Mouse (Mus musculus) monocyte, adult 5-6 weeks (primary cell): ENCODE data around the gene Tsnax. TPM values are rescaled to one million over a fixed set of nuclear protein-coding genes. Genes with fewer than 3 reads are reported as not detected.

ENCODE experiments used
- ATAC-seq: fragments of 153-309, 156-312 bp; replicated peaks from 2 replicates; pipeline ENCODE4 v1.8.0; 2017; ENCODE audit warnings: mild to moderate bottlenecking; ENCODE audit not compliant: low TSS enrichment, insufficient number of reproducible peaks, severe bottlenecking, poor library complexity, low FRiP score
- total RNA-seq: library from RNA; stranded (forward); fragments of 200-1000, 200-491, 200-594 nt; gene quantifications from 3 replicates; pipeline ENCODE4 v1.2.3, GENCODE M21; 2017

The Tsnax gene
- total RNA-seq, 1 experiment from 2014 or later, result 71.8 TPM

- ATAC-seq, result no peak
These were observed 28.0 kb downstream of the Tsnax start for GRCm38 (mm10) chr8:125040587-125041375.

- no peak for ATAC-seq
These were observed 28.7 kb downstream of the Tsnax start for GRCm38 (mm10) chr8:125041496-125041895.

- no peak for ATAC-seq
These were observed 30.6 kb downstream of the Tsnax start for GRCm38 (mm10) chr8:125043394-125043793.

GRCm38 (mm10) chr8:125043935-125044334 lies 31.1 kb downstream of the Tsnax start:
- no peak for ATAC-seq

GRCm38 (mm10) chr8:125045760-125046159 lies 33.0 kb downstream of the Tsnax start:
- ATAC-seq, result no peak

GRCm38 (mm10) chr8:125049051-125049750 lies 36.4 kb downstream of the Tsnax start:
- ATAC-seq, result no peak

GRCm38 (mm10) chr8:125049826-125050225 lies 37.0 kb downstream of the Tsnax start:
- ATAC-seq, result no peak

- peak; percentile 59 for ATAC-seq
These were observed 39.2 kb downstream of the Tsnax start for GRCm38 (mm10) chr8:125052026-125052425.

GRCm38 (mm10) chr8:125053505-125054435 lies 41.0 kb downstream of the Tsnax start, which contains the start of gene Disc1:
Disc1 (plus strand) TSS chr8:125054195.
- no peak for ATAC-seq

GRCm38 (mm10) chr8:125054436-125054810 lies 41.6 kb downstream of the Tsnax start:
- ATAC-seq, result peak; percentile 76

- no peak for ATAC-seq
These were observed 48.1 kb downstream of the Tsnax start for GRCm38 (mm10) chr8:125060904-125061303.

- no peak for ATAC-seq
These were observed 52.8 kb downstream of the Tsnax start for GRCm38 (mm10) chr8:125065596-125065995.

GRCm38 (mm10) chr8:125066913-125067595 lies 54.3 kb downstream of the Tsnax start:
- ATAC-seq, result peak; percentile 63

GRCm38 (mm10) chr8:125067596-125067960 lies 54.8 kb downstream of the Tsnax start:
- peak; percentile 60 for ATAC-seq

GRCm38 (mm10) chr8:125068146-125068905 lies 55.5 kb downstream of the Tsnax start:
- peak; percentile 32; the same call in 1 of the 2 replicates for ATAC-seq

GRCm38 (mm10) chr8:125069304-125069703 lies 56.5 kb downstream of the Tsnax start:
- no peak for ATAC-seq

GRCm38 (mm10) chr8:125069733-125070132 lies 56.9 kb downstream of the Tsnax start:
- no peak for ATAC-seq

- ATAC-seq, result no peak
These were observed 61.3 kb downstream of the Tsnax start for GRCm38 (mm10) chr8:125074141-125074540.
